Mouse (Mus musculus): Measurements from ENCODE around the gene Gse1.

Gse1 gene

GRCm38 (mm10) chr8:120425199-120425941 is 197.1 kb downstream of the Gse1 start:
- DNase-seq (ENCODE audit: low read depth, low spot score): no peak
- 0 out of 2 replicates have a peak, but pooled peaks cover 1% of the 10 kb centered on the region for H3K27me3 ChIP-seq (ENCODE audit: control insufficient read depth, insufficient read depth, low read length, poor library complexity, severe bottlenecking)
- H3K36me3 ChIP-seq (ENCODE audit: control insufficient read depth, insufficient read depth, low read length, poor library complexity, severe bottlenecking): no peaks in the 10 kb centered on the region

GRCm38 (mm10) chr8:120426105-120426504 is 197.8 kb downstream of the Gse1 start:
- 0 out of 2 replicates have a peak, but pooled peaks cover 1% of the 10 kb centered on the region for H3K27me3 ChIP-seq (ENCODE audit: control insufficient read depth, insufficient read depth, low read length, poor library complexity, severe bottlenecking)
- DNase-seq (ENCODE audit: low read depth, low spot score): no peak
- no peaks in the 10 kb centered on the region for H3K36me3 ChIP-seq (ENCODE audit: control insufficient read depth, insufficient read depth, low read length, poor library complexity, severe bottlenecking)

GRCm38 (mm10) chr8:120426622-120427385 is 198.5 kb downstream of the Gse1 start:
- DNase-seq (ENCODE audit: low read depth, low spot score): no peak

GRCm38 (mm10) chr8:120428492-120428891 is 200.2 kb downstream of the Gse1 start:
- Histone ChIP-seq H3K36me3 (ENCODE audit: control insufficient read depth, insufficient read depth, low read length, poor library complexity, severe bottlenecking) (no peaks in the 10 kb centered on the region), H3K27me3 (ENCODE audit: control insufficient read depth, insufficient read depth, low read length, poor library complexity, severe bottlenecking) (0 out of 2 replicates have a peak, but pooled peaks cover 1% of the 10 kb centered on the region)
- DNase-seq (ENCODE audit: low read depth, low spot score): no peak

More at GRCm38 (mm10) chr8:120426622-120427385, 198.5 kb downstream of the Gse1 start:
- Histone ChIP-seq H3K36me3 (ENCODE audit: control insufficient read depth, insufficient read depth, low read length, poor library complexity, severe bottlenecking) (no peaks in the 10 kb centered on the region), H3K27me3 (ENCODE audit: control insufficient read depth, insufficient read depth, low read length, poor library complexity, severe bottlenecking) (0 out of 2 replicates have a peak, but pooled peaks cover 1% of the 10 kb centered on the region)

- no peak for DNase-seq (ENCODE audit: low read depth, low spot score)
- H3K36me3 ChIP-seq (ENCODE audit: control insufficient read depth, insufficient read depth, low read length, poor library complexity, severe bottlenecking): no peaks in the 10 kb centered on the region
- H3K27me3 ChIP-seq (ENCODE audit: control insufficient read depth, insufficient read depth, low read length, poor library complexity, severe bottlenecking): 0 out of 2 replicates have a peak, but pooled peaks cover 1% of the 10 kb centered on the region
Observed at GRCm38 (mm10) chr8:120429116-120429515, 200.9 kb downstream of the Gse1 start.

- DNase-seq (ENCODE audit: low read depth, low spot score): no peak
- no peaks in the 10 kb centered on the region for H3K27me3 ChIP-seq (ENCODE audit: control insufficient read depth, insufficient read depth, low read length, poor library complexity, severe bottlenecking)
- no peaks in the 10 kb centered on the region for H3K36me3 ChIP-seq (ENCODE audit: control insufficient read depth, insufficient read depth, low read length, poor library complexity, severe bottlenecking)
Observed at GRCm38 (mm10) chr8:120431042-120431441, 202.8 kb downstream of the Gse1 start.

- no peak for DNase-seq (ENCODE audit: low read depth, low spot score)
- no peaks in the 10 kb centered on the region for H3K36me3 ChIP-seq (ENCODE audit: control insufficient read depth, insufficient read depth, low read length, poor library complexity, severe bottlenecking)
- H3K27me3 ChIP-seq (ENCODE audit: control insufficient read depth, insufficient read depth, low read length, poor library complexity, severe bottlenecking): no peaks in the 10 kb centered on the region
Observed at GRCm38 (mm10) chr8:120432438-120432837, 204.2 kb downstream of the Gse1 start.

GRCm38 (mm10) chr8:120433143-120433542 is 204.9 kb downstream of the Gse1 start:
- Histone ChIP-seq H3K36me3 (ENCODE audit: control insufficient read depth, insufficient read depth, low read length, poor library complexity, severe bottlenecking) (no peaks in the 10 kb centered on the region), H3K27me3 (ENCODE audit: control insufficient read depth, insufficient read depth, low read length, poor library complexity, severe bottlenecking) (no peaks in the 10 kb centered on the region)
- no peak for DNase-seq (ENCODE audit: low read depth, low spot score)

- no peaks in the 10 kb centered on the region for H3K27me3 ChIP-seq (ENCODE audit: control insufficient read depth, insufficient read depth, low read length, poor library complexity, severe bottlenecking)
- H3K36me3 ChIP-seq (ENCODE audit: control insufficient read depth, insufficient read depth, low read length, poor library complexity, severe bottlenecking): no peaks in the 10 kb centered on the region
- peak; percentile 35 for DNase-seq (ENCODE audit: low read depth, low spot score)
Observed at GRCm38 (mm10) chr8:120433734-120434133, 205.5 kb downstream of the Gse1 start.

GRCm38 (mm10) chr8:120435781-120436180 is 207.5 kb downstream of the Gse1 start:
- peak; percentile 15 for DNase-seq (ENCODE audit: low read depth, low spot score)
- no peaks in the 10 kb centered on the region for H3K36me3 ChIP-seq (ENCODE audit: control insufficient read depth, insufficient read depth, low read length, poor library complexity, severe bottlenecking)
- no peaks in the 10 kb centered on the region for H3K27me3 ChIP-seq (ENCODE audit: control insufficient read depth, insufficient read depth, low read length, poor library complexity, severe bottlenecking)

GRCm38 (mm10) chr8:120436491-120437030 is 208.3 kb downstream of the Gse1 start:
- Histone ChIP-seq H3K27me3 (ENCODE audit: control insufficient read depth, insufficient read depth, low read length, poor library complexity, severe bottlenecking) (no peaks in the 10 kb centered on the region), H3K36me3 (ENCODE audit: control insufficient read depth, insufficient read depth, low read length, poor library complexity, severe bottlenecking) (no peaks in the 10 kb centered on the region)
- peak; percentile 45 for DNase-seq (ENCODE audit: low read depth, low spot score)

- Histone ChIP-seq H3K27me3 (ENCODE audit: control insufficient read depth, insufficient read depth, low read length, poor library complexity, severe bottlenecking) (no peaks in the 10 kb centered on the region), H3K36me3 (ENCODE audit: control insufficient read depth, insufficient read depth, low read length, poor library complexity, severe bottlenecking) (no peaks in the 10 kb centered on the region)
- DNase-seq (ENCODE audit: low read depth, low spot score): no peak
Observed at GRCm38 (mm10) chr8:120437207-120437606, 209.0 kb downstream of the Gse1 start.

GRCm38 (mm10) chr8:120437666-120438395 is 209.6 kb downstream of the Gse1 start:
- DNase-seq (ENCODE audit: low read depth, low spot score): no peak
- Histone ChIP-seq H3K27me3 (ENCODE audit: control insufficient read depth, insufficient read depth, low read length, poor library complexity, severe bottlenecking) (no peaks in the 10 kb centered on the region), H3K36me3 (ENCODE audit: control insufficient read depth, insufficient read depth, low read length, poor library complexity, severe bottlenecking) (no peaks in the 10 kb centered on the region)

- Histone ChIP-seq H3K36me3 (ENCODE audit: control insufficient read depth, insufficient read depth, low read length, poor library complexity, severe bottlenecking) (no peaks in the 10 kb centered on the region), H3K27me3 (ENCODE audit: control insufficient read depth, insufficient read depth, low read length, poor library complexity, severe bottlenecking) (no peaks in the 10 kb centered on the region)
- no peak for DNase-seq (ENCODE audit: low read depth, low spot score)
Observed at GRCm38 (mm10) chr8:120439309-120439708, 211.1 kb downstream of the Gse1 start.

Measured in splenic B cell, adult 2 months (primary cell).